Mouse (Mus musculus): ENCODE data around the gene Mmp28.
A peak's percentile ranks its signal among the peaks of the same experiment; 100 is the strongest.

The Mmp28 gene

DNA sequence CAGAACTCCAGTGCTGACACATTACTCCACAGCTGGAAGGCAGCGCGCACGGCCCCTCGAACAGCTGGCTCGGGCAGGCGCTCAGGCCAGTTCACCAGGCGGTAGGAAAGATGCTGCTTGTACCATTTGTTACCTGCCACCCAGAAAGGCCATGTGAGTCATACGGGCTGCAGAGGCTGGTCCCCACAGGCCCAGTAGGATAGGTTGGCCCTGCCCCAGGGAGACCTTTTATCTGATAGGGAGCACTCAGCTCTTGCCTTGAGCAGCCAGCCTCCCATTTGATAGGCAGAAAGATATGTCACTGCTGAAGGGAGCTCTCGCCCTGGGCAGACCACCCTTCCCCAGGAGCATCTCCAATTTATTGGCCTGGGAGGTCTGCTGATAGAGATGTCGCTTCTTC, 15.3 kb downstream of the Mmp28 start:
- DNase-seq = no peak

DNA sequence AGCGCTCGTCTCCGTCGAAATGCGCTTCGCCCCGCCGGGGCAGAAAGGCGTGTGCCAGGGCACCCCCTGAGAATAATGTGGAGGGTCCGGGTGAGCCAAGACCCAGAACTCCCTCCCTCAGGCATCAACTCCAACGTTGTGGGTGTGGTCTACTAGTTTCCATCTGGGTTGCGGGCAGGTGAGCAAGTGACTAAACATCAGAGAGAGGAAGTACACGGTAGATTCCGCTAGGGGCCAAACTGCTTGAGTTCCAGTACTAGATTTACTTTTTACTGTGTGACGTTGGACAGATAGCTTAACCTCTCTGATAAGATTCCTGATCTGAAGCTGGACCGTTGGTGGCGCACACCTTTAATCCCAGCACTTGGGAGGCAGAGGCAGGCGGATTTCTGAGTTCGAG, 17.9 kb downstream of the Mmp28 start:
- DNase-seq = no peak

DNA sequence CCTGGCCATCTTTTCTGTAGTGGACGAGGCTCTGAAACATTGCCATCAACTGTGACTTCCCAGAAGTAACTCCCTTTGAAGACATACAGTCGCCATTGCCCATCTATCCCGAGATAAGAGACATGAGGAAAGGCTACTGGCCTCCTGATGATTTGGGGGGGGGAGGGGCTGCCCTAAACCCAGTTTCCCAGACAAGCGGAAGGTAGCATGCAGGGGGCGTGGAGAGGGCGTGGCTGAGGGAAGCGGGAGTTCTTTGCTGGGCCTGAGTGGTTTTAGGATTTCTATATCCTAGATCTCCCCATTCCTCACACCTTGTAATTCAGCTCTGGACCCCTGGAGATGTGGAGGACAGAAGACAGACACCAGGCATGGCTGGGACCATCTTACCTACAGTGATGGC, 19.0 kb downstream of the Mmp28 start:
- no peak for DNase-seq

DNA sequence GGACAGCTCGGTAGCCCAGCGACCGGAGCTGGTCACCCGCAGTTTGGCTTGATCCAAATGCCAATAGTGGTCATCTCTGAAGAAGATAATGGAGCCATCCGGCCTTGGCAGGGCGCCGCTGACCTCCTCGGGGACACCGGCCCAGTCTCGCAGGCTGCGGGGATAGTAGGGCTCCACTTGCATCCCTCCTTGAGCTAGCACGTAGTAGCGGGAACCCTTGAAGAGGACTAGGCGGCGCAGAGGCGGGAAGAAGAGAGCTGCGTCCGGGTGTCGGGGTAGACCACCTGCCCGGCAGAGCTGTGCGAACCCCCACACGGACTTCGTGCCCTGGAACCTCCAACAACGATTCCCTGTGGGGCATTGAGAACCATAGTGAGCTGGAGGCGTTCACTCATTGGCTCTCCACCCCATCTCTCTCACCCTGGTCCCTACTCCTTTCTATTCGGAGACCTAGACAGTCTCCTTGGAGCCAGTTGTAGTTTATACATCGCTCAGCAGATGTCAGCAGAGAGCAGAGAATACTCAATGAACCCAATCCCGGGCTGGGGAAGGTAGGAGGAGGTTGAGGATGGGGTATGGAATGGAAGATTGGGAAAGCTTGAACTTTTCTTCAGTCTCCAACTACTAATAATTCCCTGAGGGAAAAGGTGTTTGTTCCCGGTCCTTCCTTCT, 20.1 kb downstream of the Mmp28 start:
- DNase-seq = peak; percentile 72

DNA sequence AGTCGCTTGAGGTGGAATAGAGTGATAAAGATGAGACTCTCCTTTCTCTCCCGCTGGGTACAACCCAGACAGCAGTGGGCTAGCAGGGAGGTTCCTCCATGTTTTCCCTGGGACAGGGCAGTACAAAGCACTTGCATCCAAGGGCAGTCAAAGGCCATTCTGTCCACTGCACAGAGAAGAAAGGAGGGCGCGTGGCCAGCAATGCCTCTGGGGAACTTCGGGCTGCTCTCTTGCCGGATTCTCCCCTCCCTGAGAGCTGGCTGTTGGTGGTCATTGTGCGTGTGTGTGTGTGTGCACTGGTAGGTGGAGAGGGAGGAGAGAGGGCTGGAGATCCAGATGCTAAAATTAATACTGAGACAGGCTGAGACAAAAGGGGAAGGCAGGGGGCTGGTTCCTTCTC, 21.6 kb downstream of the Mmp28 start:
- DNase-seq = no peak

DNA sequence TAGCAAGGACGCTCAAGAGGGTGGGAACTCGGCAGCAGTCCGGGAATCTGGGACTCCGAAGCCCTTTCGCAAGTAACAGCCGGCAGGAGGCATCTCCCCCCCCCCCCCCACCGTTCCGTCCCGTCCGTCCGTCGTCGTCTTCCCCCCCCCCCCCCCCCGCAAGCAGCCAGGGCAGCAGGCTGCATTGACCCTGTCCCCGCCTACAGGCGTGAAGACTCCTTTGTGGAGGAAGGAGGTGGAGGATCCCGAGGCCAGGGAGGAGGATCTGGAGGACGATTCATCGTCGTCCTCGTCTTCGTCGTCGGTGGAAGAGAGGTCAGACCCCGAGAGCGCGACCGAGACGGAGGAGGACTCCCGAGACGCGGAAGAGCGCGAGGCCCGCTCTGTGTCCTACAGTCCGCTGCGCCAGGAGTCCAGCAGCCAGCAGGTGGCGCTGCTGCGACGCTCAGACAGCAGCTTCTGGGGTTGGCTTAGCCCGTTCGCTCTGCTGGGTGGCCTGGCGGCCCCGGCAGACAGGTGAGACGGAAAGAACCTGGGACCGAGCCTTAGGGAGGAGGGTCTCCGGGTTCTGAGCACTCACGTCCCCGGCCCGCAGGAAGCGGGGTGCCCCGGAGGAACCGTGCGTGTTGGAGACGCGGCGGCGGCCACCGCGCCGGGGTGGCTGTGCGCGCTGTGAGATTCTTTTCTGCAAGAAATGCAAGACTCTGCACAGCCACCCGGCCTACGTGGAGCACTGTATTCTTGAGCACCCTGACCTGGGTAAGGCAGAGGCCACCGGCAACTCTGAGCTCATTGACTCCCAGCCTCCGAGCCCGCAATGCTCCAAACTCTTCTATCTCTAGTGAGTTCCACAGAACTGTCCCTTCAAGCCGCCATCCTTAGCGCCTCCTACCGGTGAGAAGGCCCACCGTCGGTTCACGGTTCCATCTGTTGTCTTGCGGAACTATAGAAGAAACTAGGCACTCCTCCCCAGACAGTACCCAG, 22.5 kb downstream of the Mmp28 start:
- DNase-seq = peak; percentile 83

DNA sequence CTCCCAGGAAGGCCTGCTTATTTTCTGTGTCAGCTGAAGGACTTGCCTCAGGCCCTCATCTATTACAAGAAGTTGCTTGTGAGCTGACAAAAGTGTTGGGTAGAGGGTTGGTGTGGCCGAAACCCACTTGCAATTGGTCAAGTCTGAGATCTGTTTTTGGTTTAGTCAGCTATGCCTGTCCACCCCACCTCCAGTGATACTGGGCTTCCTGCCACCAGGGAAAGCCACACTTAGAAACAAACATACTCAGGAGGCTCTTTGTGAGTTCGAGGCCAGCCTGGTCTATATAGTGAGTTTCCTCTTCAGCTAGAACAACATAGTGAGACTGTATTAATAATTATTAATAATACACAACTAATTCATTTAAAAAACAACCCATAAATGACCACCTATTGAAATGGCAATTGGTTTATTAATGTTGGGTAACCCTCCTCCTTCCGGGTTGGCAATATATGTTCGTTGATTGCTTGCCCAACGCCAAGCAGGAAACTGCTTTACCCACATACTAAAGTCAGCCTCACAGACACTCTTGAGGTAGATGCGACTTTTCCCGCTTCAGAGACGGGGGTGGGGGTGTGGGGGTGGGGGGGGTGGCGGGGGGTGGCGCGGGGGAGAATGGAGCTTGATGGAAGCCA, 23.3 kb downstream of the Mmp28 start:
- DNase-seq = no peak

DNA sequence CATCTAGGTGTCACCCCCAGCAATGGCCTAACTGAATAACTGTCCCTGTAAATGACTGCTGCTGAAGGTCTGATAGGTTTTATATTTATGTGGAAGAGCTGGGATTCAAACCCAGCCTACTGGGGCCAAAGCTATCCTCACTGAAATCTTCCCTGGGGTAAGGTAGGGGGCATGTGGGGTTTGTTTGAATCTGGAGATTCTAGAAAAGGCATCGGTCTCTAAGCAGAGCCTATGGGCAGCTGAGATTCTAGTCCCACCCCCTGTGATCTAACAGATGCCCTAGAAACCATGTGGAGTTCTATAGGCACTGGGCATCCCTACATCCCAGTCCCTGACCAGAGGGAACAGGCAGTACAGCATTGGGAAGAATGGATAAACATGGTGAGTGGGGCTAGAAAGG, 25.5 kb downstream of the Mmp28 start, which contains the start of gene 1700020L24Rik:
TSS of gene 1700020L24Rik (plus strand) at position 301 of the 400 bp plus-strand sequence.
- DNase-seq = no peak

DNA sequence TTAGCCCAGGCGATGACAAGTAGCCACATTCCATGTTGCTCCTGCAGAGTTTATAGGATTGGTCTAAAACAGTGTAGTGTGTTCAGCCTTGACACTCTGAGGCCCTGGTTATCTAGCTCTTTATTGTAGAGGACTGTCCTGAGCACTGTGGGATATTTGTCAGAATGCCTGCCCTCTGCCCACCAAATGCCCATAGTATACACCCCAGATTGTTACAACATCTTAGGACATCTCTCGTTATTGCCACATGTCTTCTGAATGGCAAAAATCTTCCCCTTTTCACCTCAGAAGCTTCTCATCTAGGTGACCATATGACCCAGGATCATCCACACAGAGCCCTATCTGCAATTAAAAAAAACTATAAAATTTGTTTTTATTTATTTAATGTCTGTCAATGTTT, 30.3 kb downstream of the Mmp28 start:
- DNase-seq = no peak

DNA sequence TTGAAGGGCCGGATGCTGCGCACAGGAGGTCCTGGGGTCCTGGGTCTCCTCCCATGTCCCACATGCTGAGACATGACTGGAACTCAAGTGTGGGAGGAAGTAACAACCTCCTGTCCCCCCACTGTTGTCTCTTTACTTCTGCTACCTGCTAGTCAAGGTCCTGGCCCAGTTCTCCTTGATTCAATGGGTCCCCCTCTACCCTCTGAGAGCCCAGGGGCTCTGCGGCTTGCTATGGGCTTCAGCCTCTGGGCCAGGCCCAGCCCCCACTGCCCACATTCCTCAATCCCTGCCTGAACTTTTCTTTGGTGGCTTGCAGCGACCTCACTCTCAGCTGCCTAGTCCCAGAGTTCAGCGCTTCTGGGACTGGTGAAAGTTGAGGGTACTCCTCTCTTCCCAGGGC, 33.5 kb downstream of the Mmp28 start, which contains the start of gene Gas2l2:
TSS of gene Gas2l2 (minus strand) at position 101 of the 400 bp plus-strand sequence.
- DNase-seq = no peak

DNA sequence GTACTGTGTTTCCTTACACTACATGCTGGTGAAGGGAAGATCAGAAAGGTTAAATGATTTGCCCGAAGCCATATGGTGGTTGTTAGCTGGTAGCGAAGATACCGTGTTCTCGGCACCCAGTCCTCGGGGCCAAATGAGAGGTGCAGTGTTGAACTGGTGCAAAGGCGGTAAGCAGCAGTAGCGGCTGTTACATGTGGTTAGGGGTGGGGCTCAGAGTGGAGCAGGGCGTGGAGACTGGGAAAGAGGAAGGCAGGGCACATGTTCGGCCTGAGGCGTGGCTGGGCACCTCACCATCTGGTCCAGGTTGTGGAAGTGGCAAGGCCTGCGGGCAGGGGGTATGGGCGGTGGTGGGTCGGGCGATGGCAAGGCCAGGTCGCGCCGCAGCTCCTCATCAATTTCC, 35.9 kb downstream of the Mmp28 start:
- no peak for DNase-seq

DNA sequence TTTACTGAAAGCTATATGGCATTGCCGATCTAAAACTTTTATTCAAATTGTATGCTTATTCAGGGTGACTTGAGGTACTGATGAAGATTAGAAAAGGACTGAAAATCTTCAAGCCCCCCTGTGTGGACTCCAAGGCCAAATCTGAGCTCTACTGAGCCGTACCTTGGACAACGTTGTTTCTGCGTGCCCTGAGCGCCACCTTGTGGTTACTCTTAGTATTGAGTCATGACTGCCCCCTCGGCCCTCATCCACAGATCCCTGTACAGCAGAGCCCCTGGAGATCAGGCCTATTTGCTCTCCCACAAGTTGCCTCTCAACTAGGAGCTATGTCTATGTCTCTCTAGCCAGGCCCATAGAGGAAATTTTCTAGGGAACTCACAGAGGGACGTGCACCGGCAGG, 38.2 kb downstream of the Mmp28 start:
- DNase-seq = peak; percentile 70

DNA sequence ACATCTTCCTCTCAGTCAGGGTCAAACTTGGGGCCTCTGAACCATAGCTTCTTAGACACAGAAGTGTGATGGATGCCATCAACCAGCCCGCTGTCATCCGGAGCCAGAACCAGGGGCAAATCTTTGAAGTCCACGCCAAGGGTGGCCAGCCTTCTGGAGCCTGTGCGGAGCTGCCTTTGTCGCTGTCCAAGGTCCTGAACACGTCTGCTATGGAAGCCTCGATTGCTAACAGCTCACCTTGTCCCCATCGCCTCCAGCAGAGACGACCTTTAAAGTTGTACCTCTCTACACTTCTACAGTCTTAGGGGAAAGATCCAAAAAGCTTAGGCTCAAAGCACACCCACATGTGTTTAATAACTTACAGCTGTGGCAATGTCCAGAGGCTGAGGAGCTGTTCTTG, 41.6 kb downstream of the Mmp28 start:
- DNase-seq = no peak

DNA sequence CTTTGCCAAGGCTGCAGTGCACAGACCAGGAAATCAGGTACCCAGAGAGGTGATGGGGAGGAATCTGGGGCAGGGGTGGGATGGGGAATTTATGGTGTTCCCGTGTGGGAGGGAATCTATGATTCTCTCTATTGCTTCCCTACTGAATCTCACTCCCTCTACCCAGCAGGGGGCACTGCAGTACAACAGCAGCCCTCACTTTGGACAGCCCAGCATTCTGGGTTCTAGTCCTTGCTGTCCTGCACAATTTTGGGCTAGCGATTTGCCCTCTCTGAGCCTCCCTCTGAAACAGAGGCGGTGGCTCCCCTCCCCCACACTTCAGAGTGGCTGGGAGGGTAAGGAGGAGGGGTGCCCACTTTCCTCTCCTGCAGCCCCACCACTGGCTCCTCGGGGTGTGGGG, 42.5 kb downstream of the Mmp28 start:
- DNase-seq = no peak

DNA sequence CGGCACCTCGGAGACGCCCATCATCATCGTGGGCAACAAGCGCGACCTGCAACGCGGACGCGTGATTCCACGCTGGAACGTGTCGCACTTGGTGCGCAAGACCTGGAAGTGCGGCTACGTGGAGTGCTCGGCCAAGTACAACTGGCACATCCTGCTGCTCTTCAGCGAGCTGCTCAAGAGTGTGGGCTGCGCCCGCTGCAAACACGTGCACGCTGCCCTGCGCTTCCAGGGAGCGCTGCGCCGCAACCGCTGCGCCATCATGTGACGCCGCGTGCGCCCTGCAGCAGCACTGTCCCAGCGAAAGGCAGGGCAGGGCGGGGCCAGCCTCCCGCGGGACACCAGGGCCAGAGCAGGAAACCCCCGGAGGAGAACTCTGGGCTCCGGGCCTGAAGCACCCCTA, 44.3 kb downstream of the Mmp28 start:
- DNase-seq = peak; percentile 82

DNA sequence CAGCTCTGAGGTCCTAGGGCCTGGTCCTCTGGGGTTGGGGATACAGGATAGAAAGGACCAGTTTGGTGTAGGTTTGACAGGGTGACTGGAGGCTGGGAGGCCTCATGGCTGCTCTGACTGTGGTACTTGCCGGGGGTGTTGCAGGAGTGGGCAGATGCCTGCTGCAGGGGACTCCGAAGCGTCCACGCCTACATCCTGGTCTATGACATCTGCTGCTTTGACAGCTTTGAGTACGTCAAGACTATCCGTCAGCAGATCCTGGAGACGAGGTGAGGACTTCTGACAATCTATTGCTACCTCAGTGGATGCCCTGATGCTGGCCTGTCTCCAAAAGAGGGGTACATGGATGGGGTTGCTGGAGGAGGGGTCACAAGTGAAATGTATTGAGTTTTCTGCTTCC, 45.2 kb downstream of the Mmp28 start:
- peak; percentile 64 for DNase-seq

DNA sequence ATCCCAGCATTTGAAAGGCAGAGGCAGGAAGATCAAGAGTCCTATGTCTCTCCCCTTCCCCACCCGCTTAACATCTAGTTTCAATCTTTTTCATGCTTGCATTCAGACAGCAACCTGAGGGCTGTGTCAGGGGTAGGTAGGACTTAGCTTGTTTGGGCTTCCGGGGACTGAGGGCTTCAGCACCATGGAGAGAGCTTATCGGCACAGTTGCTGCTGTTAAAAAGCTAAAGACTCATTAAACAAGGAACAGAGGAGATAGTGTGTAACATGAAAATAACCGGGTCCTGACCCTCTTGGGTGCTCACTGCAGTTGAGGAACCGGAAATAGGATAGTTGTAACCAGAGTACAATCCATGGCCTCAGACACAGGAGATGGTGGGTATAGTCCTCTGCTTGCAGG, 45.8 kb downstream of the Mmp28 start:
- no peak for DNase-seq

DNA sequence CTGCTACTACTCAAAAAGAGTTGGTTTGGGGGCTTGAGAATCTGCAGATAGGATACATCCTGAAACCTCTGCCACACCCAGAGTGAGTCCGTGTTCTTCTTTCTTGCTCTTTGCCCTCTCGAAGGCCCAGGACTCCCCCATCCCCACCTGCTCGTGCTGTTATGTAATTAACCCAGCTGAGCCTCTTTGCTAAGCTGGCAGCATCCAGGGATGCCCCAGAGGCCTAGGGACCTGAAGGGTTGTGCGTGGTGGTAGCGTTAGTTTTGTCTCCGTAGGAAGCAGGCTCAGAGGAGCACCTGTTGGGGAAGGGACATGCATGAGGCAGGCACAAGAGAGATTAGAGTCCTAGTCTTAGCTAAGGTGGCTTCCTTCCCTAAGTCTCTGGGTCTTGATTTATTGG, 52.4 kb downstream of the Mmp28 start:
- DNase-seq = no peak

DNA sequence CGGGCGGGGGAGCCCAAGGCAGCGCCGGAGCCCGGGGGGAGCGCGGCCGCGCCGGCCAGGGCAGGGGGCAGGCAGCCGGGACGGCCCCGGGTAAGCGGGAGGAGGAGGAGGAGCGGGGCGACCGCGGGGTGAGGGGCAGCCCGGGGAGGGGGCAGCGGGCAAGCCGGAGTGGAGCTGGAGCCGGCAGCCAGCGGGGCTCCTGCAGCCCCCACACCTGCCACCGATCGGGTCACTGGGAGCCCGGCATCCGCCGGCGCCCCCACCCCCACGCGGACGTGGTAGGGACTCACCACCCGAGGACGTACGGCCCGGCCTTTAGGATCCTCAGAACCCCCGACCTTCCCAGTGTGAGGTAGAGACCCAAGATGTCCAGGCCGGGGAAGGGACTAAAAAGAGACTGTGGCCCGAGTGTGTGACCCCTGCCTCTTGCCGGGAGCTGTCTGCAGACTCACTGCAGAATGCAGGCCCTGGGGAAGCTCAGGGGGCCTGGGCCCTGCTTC, 53.0 kb downstream of the Mmp28 start:
- no peak for DNase-seq

DNA sequence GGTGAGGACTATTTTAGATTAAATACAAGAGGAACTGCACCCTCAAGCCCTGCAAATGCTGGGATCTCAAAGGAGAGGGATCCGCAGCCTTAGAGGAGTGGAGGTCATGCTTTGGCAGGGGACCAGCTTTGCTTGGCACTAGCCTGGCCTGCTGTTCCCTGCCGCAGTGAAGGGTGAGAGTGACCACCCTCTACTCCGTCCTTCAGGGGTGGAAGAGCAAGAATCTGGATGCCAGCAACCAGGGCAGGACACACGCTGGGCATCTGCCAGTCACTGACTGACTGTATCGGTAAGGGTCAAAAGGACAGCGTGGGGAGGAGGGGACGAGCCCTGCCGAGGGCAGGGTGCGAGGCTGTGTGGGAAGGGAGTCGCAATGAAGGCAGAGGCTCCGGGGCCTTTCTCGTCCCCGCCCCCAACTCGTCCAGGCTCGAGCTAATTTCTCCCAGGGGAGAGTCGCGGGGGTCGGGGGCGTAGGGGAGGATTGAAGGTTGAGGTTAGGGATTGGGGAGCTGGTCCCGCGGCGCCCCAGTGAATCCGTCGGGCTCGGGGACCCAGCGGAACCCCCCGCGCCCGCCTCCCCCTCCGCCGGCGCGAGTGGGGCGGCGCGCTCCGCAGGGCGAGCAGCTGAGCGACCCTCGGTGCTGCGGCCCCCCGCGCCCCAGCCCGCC, 53.6 kb downstream of the Mmp28 start, which contains the start of gene Rasl10b:
TSS of gene Rasl10b (plus strand) at position 51 of the 668 bp plus-strand sequence.
- no peak for DNase-seq

DNA sequence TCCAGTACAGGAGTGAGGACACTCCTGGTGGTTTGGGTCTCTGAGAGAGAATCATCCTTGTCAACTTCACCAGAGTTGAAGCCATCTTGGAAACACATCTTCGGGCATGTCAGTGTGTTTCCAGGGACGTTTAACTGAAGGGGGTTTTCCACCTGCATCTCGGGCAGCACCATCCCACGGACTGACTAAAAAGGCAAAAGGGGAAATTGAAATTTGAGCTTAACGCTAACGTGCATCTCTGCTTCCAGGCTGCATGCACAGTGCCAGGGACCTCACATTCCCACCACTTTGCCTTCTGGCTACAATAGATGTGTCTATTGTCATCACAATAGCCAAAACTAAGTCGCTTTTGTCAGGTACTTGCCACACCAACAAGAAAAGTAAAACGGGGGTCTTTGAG, 54.6 kb downstream of the Mmp28 start:
- DNase-seq = no peak

DNA sequence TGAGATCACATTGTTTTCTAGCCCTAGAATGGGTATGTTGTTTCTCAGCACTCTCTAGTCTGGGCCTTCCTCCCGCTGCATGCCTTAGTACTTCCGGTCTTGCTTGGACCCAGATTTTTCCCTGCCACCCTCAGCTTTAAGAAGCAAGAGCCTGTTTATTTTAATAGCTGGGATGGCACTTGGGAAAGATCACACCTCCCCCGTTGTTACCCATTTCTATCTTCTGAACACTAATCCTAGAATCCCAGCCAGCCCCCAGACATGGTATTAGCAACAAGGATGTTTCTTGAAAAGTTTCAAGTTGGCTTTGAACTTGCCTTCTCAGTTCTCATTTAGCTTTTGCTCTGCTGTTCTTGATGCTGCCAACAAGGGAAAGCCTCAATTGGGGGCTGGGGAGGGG, 56.5 kb downstream of the Mmp28 start:
- no peak for DNase-seq

DNA sequence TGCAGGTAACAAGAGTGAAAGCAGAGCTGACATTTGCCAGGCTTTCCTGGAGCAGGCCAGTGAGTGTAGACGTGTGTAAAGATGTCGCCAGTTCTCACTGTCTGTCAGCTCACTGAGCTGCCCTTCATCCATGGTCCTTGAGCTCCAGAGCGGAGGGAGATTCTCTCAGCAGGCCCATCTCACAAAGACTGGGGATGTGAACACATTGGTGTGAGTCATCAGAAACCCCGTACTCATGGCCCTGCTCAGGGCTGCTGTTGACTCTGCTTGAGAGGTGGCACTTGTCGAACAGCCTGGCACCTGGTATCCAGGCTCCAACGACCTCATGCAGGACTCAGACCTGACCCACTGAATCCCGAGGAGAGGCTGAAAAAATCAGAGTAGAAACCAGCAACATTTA, 59.1 kb downstream of the Mmp28 start:
- DNase-seq = no peak

All from right cerebral cortex, adult 18-20 months (tissue).